Mouse (Mus musculus) liver, adult 2 months (tissue): Measurements from ENCODE around the gene Gm3285. TPM values are rescaled to one million over a fixed set of nuclear protein-coding genes. Genes with fewer than 3 reads are reported as not detected.

Experiments
- DNase-seq: peaks from one replicate; pipeline ENCODE4 v3.0.0-alpha.2; 2011; ENCODE audit warnings: low read depth, low spot score; ENCODE audit errors: extremely low read depth
- H3K27ac ChIP-seq: fragments of 200-500 bp; replicated peaks from 2 replicates; pipeline ENCODE4 v1.5.1; 2012; ENCODE audit warnings: low read depth, mild to moderate bottlenecking, control low read depth, inconsistent platforms, low read length; ENCODE audit not compliant: insufficient read depth
- H3K27me3 ChIP-seq: fragments of 200-500 bp; 2 replicates; pipeline ENCODE4 v1.6.1; 2012; ENCODE audit warnings: mild to moderate bottlenecking, moderate library complexity, low read length, inconsistent platforms; ENCODE audit not compliant: control insufficient read depth, insufficient read depth
- H3K36me3 ChIP-seq: fragments of 200-500 bp; 2 replicates; pipeline ENCODE4 v1.6.1; 2012; ENCODE audit warnings: low read length, inconsistent platforms; ENCODE audit not compliant: control insufficient read depth, insufficient read depth
- H3K4me1 ChIP-seq: fragments of 200-500 bp; 2 replicates; pipeline ENCODE4 v1.6.1; 2011; ENCODE audit warnings: low read length; ENCODE audit not compliant: control insufficient read depth, insufficient read depth
- H3K4me3 ChIP-seq: fragments of 200-500 bp; 2 replicates; pipeline ENCODE4 v1.5.1; 2011; ENCODE audit warnings: low read depth, mild to moderate bottlenecking, control low read depth, low read length, moderate library complexity; ENCODE audit not compliant: insufficient read depth
- H3K79me2 ChIP-seq: fragments of 200-500 bp; 2 replicates; pipeline ENCODE4 v1.6.1; 2012; ENCODE audit warnings: inconsistent platforms, mild to moderate bottlenecking, low read length, moderate library complexity; ENCODE audit not compliant: control insufficient read depth, insufficient read depth
- H3K9ac ChIP-seq: fragments of 200-500 bp; 2 replicates; pipeline ENCODE4 v1.6.1; 2012; ENCODE audit warnings: low read depth, mild to moderate bottlenecking, control low read depth, inconsistent platforms, low read length
- CTCF ChIP-seq: fragments of 200-500 bp; IDR thresholded peaks from 2 replicates; pipeline ENCODE4 v1.5.1; 2011; ENCODE audit warnings: low read depth, low read length, control low read depth
- POLR2A ChIP-seq: fragments of 200-500 bp; IDR thresholded peaks from 2 replicates; pipeline ENCODE4 v1.6.1; 2011; ENCODE audit warnings: low read length, control low read depth; ENCODE audit not compliant: insufficient read depth; ENCODE audit errors: extremely low read depth
- WGBS: fragments of 180-500 bp; shearing (Covaris S2); methylation state at CpG from one replicate; pipeline ENCODE4 v1.1.7; 2018; 5-methylcytosine and 5-hydroxymethylcytosine counted together
- polyA plus RNA-seq: library from polyadenylated mRNA; depleted of rRNA; stranded (reverse); fragments of >200 nt; gene quantifications from 2 replicates; pipeline ENCODE4 v1.2.3, GENCODE M21; 2012; rRNA removed
- total RNA-seq: library from RNA; depleted of rRNA; stranded (reverse); fragments of >200 nt; gene quantifications from 2 replicates; pipeline ENCODE4 v1.2.3, GENCODE M21; 2014; rRNA removed

Gene Gm3285
- total and polyA plus RNA-seq, 2 experiments, result not detected

- Histone ChIP-seq H3K79me2 (peaks cover 3% of the 10 kb centered on the region; the same call in 1 of the 2 replicates), H3K4me3 (peak overlapping the region; percentile 86), H3K4me1 (peaks cover 26% of the 10 kb centered on the region), H3K9ac (peak overlapping the region; percentile 93), H3K36me3 (no peaks in the 10 kb centered on the region), H3K27ac (peak overlapping the region; percentile 95), H3K27me3 (no peaks in the 10 kb centered on the region)
- peak; percentile 95 for DNase-seq
- TF ChIP-seq CTCF (0 out of 2 replicates have a peak, but pooled peaks have one; percentile 20), POLR2A (0 out of 2 replicates have a peak, but pooled peaks have one; percentile 17)
- WGBS, result 39% methylated on average over 27 of the region's 27 CpGs
Observed at GRCm38 (mm10) chr10:77900903-77901818, 39.4 kb downstream of the Gm3285 start.

DNA sequence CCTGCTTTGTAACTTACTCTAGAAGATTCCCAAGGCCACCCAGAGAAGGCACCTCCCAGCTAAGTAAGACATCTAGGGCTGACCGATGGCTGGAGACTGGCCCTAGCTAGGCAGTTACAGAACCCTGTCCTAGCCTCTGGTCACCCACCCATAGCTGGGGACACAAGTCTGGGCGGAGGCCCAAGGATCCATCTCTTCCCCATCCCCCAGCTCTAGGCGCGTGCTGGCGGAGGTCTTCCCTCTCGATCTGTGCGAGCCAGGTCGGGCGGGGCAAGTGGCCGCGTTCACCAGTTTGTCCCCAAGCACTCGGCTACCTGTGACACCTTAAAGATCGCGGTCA, 40.1 kb downstream of the Gm3285 start:
- peak overlapping the region; percentile 93 for H3K9ac ChIP-seq
- peak; percentile 57 for DNase-seq
- H3K27ac ChIP-seq, result peak overlapping the region; percentile 95
- H3K36me3 ChIP-seq, result no peaks in the 10 kb centered on the region
- TF ChIP-seq POLR2A, result no peak
- no peak for TF ChIP-seq CTCF
- WGBS, result 3% methylated on average over 14 of the region's 14 CpGs
- H3K79me2 ChIP-seq, result peaks cover 3% of the 10 kb centered on the region; the same call in 1 of the 2 replicates
- peaks cover 26% of the 10 kb centered on the region for H3K4me1 ChIP-seq
- peak overlapping the region; percentile 86 for H3K4me3 ChIP-seq
- H3K27me3 ChIP-seq, result no peaks in the 10 kb centered on the region

DNA sequence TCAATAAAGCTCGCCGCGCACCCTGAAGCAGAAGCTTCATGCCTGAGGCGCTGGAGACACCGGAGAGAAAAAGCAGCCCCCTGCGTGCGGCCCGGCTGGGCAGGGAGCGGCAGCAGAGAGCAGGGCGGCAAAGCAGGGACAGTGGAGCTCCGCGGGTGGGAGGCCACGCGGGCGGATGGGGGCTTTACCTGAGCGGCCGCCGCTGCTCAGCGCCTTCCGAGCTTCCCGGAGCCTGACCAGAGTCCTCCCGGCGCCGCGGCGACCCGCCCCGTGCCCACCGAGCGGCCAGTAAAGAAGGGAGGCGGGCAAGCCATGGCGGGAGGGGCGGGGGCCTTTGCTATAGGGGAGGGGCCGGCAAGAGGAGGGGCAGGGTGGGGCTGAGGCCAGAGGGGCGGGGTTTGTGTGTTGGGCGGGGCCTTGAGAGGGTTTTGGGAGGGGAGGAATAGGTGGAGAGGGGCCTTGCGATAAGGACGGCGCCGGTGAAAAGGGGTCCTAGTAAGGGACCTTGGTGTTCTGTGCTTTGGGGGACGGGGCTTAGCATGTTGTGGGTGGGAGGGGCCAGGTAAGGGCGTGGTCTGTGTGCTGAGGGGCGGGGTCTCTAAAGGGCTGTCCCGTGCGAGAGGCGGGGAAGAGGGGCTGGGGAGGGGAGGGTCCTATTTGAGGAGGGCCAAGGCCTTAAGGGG, 40.6 kb downstream of the Gm3285 start, which contains the start of gene Lrrc3:
Gene Lrrc3, minus strand, starts transcription at position 326 of the 683 bp plus-strand sequence.
- WGBS, result 2% methylated on average over 46 of the region's 46 CpGs
- TF ChIP-seq CTCF (no peak), POLR2A (peak; percentile 73; the same call in 1 of the 2 replicates)
- Histone ChIP-seq H3K27me3 (no peaks in the 10 kb centered on the region), H3K4me3 (peak within 1 kb of the TSS; percentile 86), H3K9ac (peak within 1 kb of the TSS; percentile 93), H3K27ac (peak within 1 kb of the TSS; percentile 95), H3K36me3 (no peaks in the 10 kb centered on the region), H3K79me2 (peaks cover 3% of the 10 kb centered on the region; the same call in 1 of the 2 replicates), H3K4me1 (peaks cover 26% of the 10 kb centered on the region)
- DNase-seq, result peak; percentile 69

DNA sequence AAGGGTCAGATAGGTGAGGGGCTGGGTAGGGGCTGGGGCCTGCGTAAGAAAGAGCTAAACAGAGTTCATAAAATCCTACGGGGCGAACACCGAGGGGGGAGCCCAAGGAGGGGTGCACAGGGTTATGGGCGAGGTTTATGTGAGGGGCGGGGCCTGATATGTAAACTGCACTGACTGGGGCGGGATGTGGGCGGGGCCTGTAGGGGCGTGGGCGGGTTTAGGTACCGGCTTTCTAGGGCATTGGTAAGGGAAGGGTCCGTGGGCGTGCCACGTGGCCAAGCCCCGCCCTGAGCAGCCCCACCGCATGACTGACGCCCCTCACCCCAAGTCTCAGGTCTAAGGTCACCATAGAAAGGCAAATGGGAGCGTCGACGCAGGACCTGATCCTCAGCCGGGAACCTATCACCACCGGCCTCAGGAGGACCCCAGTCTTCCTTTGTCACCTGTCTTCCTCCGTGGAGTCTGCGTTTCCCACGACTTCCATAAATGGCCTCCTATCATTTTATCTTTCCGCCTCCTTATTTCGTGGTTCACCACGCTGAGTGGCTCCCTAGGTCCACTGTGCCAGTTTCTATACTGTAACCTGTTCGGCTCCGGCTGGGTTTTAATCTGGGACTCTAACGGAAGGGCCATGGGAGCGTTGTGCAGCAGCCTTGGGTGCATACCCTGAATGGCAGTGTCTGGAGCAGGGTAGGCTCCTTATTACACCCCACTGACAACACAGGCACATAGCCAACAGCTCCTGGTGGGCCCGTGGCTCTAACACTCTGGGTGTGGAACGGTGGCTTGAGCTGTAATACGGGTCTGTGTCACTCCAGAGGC, 41.3 kb downstream of the Gm3285 start:
- H3K79me2 ChIP-seq, result peaks cover 3% of the 10 kb centered on the region; the same call in 1 of the 2 replicates
- TF ChIP-seq POLR2A (no peak), CTCF (no peak)
- H3K4me1 ChIP-seq, result peaks cover 26% of the 10 kb centered on the region
- H3K27me3 ChIP-seq, result no peaks in the 10 kb centered on the region
- peak; percentile 67 for DNase-seq
- peak overlapping the region; percentile 86 for H3K4me3 ChIP-seq
- WGBS, result 4% methylated on average over 35 of the region's 35 CpGs
- H3K9ac ChIP-seq, result peak overlapping the region; percentile 35
- H3K36me3 ChIP-seq, result no peaks in the 10 kb centered on the region
- peak overlapping the region; percentile 1; the same call in 1 of the 2 replicates for H3K27ac ChIP-seq

Other genes with a start within 250 kb of the Gm3285 start
Only the 30 nearest of the 31 such genes appear.
- 0.07 and 0.09 TPM in 2 replicates for gene Tspear, start 175.4 kb upstream of the Gm3285 start, total RNA-seq
- 0.12 and 0.50 TPM in 2 replicates for gene Tspear, start 175.4 kb upstream of the Gm3285 start, polyA plus RNA-seq
- not detected in 2 replicates for gene Gm19402, start 171.2 kb upstream of the Gm3285 start, total RNA-seq
- not detected in 2 replicates for gene Gm19402, start 171.2 kb upstream of the Gm3285 start, polyA plus RNA-seq
- gene Gm9508, start 164.7 kb upstream of the Gm3285 start, total RNA-seq, result not detected in 2 replicates
- not detected in 2 replicates for gene Gm9508, start 164.7 kb upstream of the Gm3285 start, polyA plus RNA-seq
- gene Gm10272, start 155.3 kb upstream of the Gm3285 start, total RNA-seq, result not detected in 2 replicates
- not detected in 2 replicates for gene Gm10272, start 155.3 kb upstream of the Gm3285 start, polyA plus RNA-seq
- gene Gm10024, start 150.5 kb upstream of the Gm3285 start, total RNA-seq, result not detected in 2 replicates
- not detected in 2 replicates for gene Gm10024, start 150.5 kb upstream of the Gm3285 start, polyA plus RNA-seq
- not detected in 2 replicates for gene Gm10142, start 146.2 kb upstream of the Gm3285 start, total RNA-seq
- gene Gm10142, start 146.2 kb upstream of the Gm3285 start, polyA plus RNA-seq, result not detected in 2 replicates
- not detected in 2 replicates for gene Krtap12-1, start 141.4 kb upstream of the Gm3285 start, total RNA-seq
- not detected in 2 replicates for gene Krtap12-1, start 141.4 kb upstream of the Gm3285 start, polyA plus RNA-seq
- gene Gm10100, start 135.5 kb upstream of the Gm3285 start, total RNA-seq, result not detected in 2 replicates
- gene Gm10100, start 135.5 kb upstream of the Gm3285 start, polyA plus RNA-seq, result not detected in 2 replicates
- gene Gm18596, start 119.3 kb upstream of the Gm3285 start, total RNA-seq, result not detected in 2 replicates
- gene Gm18596, start 119.3 kb upstream of the Gm3285 start, polyA plus RNA-seq, result not detected in 2 replicates
- not detected in 2 replicates for gene Gm9736, start 110.6 kb upstream of the Gm3285 start, total RNA-seq
- not detected in 2 replicates for gene Gm9736, start 110.6 kb upstream of the Gm3285 start, polyA plus RNA-seq
- gene Gm3233, start 102.3 kb upstream of the Gm3285 start, total RNA-seq, result not detected in 2 replicates
- not detected in 2 replicates for gene Gm3233, start 102.3 kb upstream of the Gm3285 start, polyA plus RNA-seq
- gene Gm3238, start 90.7 kb upstream of the Gm3285 start, total RNA-seq, result not detected in 2 replicates
- not detected in 2 replicates for gene Gm3238, start 90.7 kb upstream of the Gm3285 start, polyA plus RNA-seq
- not detected in 2 replicates for gene Gm7138, start 85.0 kb upstream of the Gm3285 start, total RNA-seq
- gene Gm7138, start 85.0 kb upstream of the Gm3285 start, polyA plus RNA-seq, result not detected in 2 replicates
- gene Gm3250, start 79.4 kb upstream of the Gm3285 start, total RNA-seq, result not detected in 2 replicates
- gene Gm3250, start 79.4 kb upstream of the Gm3285 start, polyA plus RNA-seq, result not detected in 2 replicates
- not detected in 2 replicates for gene Gm7137, start 73.8 kb upstream of the Gm3285 start, total RNA-seq
- gene Gm7137, start 73.8 kb upstream of the Gm3285 start, polyA plus RNA-seq, result not detected in 2 replicates
- gene Gm9639, start 66.9 kb upstream of the Gm3285 start, total RNA-seq, result not detected in 2 replicates
- gene Gm9639, start 66.9 kb upstream of the Gm3285 start, polyA plus RNA-seq, result not detected in 2 replicates
- gene Gm19668, start 62.8 kb upstream of the Gm3285 start, total RNA-seq, result not detected in 2 replicates
- not detected in 2 replicates for gene Gm19668, start 62.8 kb upstream of the Gm3285 start, polyA plus RNA-seq
- gene Gm9507, start 50.1 kb upstream of the Gm3285 start, total RNA-seq, result not detected in 2 replicates
- not detected in 2 replicates for gene Gm9507, start 50.1 kb upstream of the Gm3285 start, polyA plus RNA-seq
- gene Gm2696, start 47.3 kb upstream of the Gm3285 start, total RNA-seq, result not detected in 2 replicates
- gene Gm2696, start 47.3 kb upstream of the Gm3285 start, polyA plus RNA-seq, result not detected in 2 replicates
- gene Krtap10-4, start 34.9 kb upstream of the Gm3285 start, total RNA-seq, result not detected in 2 replicates
- not detected in 2 replicates for gene Krtap10-4, start 34.9 kb upstream of the Gm3285 start, polyA plus RNA-seq
- not detected in 2 replicates for gene Krtap10-10, start 26.0 kb upstream of the Gm3285 start, total RNA-seq
- not detected in 2 replicates for gene Krtap10-10, start 26.0 kb upstream of the Gm3285 start, polyA plus RNA-seq
- gene Gm36176, start 15.2 kb upstream of the Gm3285 start, total RNA-seq, result not detected in 2 replicates
- not detected in 2 replicates for gene Gm36176, start 15.2 kb upstream of the Gm3285 start, polyA plus RNA-seq
- not detected in 2 replicates for gene Gm10318, start 9.1 kb upstream of the Gm3285 start, total RNA-seq
- not detected in 2 replicates for gene Gm10318, start 9.1 kb upstream of the Gm3285 start, polyA plus RNA-seq
- gene Lrrc3, start 40.6 kb downstream of the Gm3285 start, total RNA-seq, result 20.9 and 26.7 TPM in 2 replicates
- gene Lrrc3, start 40.6 kb downstream of the Gm3285 start, polyA plus RNA-seq, result 57.0 and 64.1 TPM in 2 replicates
- 3.1 and 4.1 TPM in 2 replicates for gene Trpm2, start 108.6 kb downstream of the Gm3285 start, total RNA-seq
- gene Trpm2, start 108.6 kb downstream of the Gm3285 start, polyA plus RNA-seq, result 2.1 and 3.3 TPM in 2 replicates
- 5.9 and 8.0 TPM in 2 replicates for gene 1810043G02Rik, start 116.5 kb downstream of the Gm3285 start, total RNA-seq
- gene 1810043G02Rik, start 116.5 kb downstream of the Gm3285 start, polyA plus RNA-seq, result 13.2 and 13.7 TPM in 2 replicates
- gene Pfkl, start 148.1 kb downstream of the Gm3285 start, total RNA-seq, result 17.5 and 21.1 TPM in 2 replicates
- 38.6 and 46.0 TPM in 2 replicates for gene Pfkl, start 148.1 kb downstream of the Gm3285 start, polyA plus RNA-seq
- not detected in 2 replicates for gene Dnmt3l, start 180.0 kb downstream of the Gm3285 start, total RNA-seq
- not detected in 2 replicates for gene Dnmt3l, start 180.0 kb downstream of the Gm3285 start, polyA plus RNA-seq
- not detected in 2 replicates for gene Aire, start 181.6 kb downstream of the Gm3285 start, total RNA-seq
- not detected in 2 replicates for gene Aire, start 181.6 kb downstream of the Gm3285 start, polyA plus RNA-seq
- gene Icosl, start 207.3 kb downstream of the Gm3285 start, total RNA-seq, result 0.55 and 0.81 TPM in 2 replicates
- gene Icosl, start 207.3 kb downstream of the Gm3285 start, polyA plus RNA-seq, result 0.32 and 0.95 TPM in 2 replicates